Mouse (Mus musculus): ENCODE measurements at regions not wholly inside any gene's neighbourhood (a gene's known extent, or its start where the extent isn't known, plus 50 kb on each side); places are given as distances from the start of the nearest gene placed in this dataset.

DNA sequence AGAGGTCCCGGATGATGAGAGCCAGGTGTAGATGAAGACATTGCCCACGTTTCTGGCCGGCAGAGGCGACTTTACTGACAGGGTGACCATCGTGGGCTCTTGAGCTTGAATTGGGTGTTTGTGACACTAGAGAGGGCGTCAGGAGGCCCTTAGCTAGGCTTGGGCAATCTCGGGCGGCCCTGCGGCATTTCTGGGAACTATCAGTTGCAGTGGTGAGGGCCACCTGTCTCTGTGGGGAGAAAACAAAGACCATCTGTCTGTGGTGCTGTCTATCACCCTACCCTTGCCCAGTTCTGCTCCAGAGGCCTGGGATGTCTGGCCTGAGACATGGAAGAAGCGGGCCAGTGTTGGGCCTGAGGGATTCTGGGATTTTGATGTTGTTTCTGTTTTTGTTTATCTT lies 66.2 kb upstream of the Slc6a6 start:
- DNase-seq = no peak
- intact Hi-C loops (cut with DNase I) = no loop called here

DNA sequence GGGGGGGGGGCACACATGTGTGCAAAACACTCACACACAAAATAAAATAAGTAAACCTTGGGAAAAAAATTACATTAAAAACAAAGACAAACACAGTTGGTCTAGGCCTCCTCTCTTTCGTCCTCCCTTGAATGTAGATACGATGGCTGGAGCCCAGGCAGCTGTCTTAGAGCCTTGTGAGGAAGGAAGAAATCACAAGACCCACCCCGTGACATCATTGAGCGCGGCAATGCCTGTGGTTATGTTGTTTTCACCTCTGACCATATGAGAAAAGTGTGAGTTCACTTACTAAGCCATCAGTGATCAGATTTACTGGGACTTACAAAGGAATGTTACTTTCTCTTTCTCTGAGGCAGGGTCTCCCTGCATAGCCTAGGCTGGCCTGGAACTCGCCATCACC lies 64.8 kb upstream of the Slc6a6 start:
- DNase-seq = no peak
- intact Hi-C loops (cut with DNase I) = no loop called here

DNA sequence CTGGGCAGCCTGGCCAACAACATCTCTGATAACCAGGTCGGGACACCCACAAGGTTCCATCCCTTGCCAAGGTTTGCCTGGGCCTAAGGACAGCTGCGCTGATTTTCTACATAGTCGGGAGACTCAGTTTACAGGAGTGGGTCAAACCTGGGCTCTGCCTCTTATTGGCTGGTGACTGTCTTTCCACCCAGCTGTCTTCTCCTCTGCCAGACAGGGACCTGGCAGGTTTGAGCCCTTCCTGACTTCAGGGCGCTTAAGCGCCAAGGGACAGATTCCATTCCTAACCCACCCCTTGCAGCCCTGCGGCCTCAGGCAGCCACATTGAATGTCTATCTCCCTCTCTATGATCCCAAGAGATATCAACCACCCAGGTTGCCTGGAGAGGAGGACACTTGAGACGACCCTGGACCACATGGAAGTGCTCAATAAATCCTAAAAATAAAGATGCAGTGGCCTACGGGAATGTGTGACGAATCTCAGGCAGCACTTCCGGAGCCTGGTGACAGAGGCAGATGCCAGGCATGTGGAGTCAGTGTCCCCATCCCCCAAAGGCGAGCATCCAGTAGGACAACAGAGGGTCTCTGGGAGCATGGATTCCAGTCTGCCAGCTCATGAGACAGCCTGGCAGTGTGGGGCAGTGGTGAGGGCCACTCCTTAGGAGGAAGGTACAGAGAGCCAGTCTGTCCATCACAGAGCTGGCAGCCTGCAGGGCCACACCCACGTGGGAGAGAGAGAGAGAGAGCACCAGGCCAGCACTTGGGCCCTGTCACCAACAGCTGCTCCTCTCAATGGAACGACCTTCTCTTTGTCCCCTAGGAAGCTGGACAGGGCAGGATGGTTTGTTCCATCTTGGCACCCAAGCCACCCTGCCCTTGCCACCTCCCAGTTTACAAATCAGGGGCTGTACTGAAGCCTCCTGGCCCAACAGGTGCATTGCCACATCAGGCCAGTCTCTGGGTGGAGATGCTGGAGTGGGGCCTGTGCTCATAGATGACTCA lies 63.8 kb upstream of the Slc6a6 start:
- DNase-seq = peak; percentile 46 to 50
- intact Hi-C loops (cut with DNase I) = no loop called here

GRCm38 (mm10) chr6:91621437-91621836 lies 62.4 kb upstream of the Slc6a6 start:
- intact Hi-C loops (cut with DNase I) = no loop called here
- no peak for DNase-seq

DNA sequence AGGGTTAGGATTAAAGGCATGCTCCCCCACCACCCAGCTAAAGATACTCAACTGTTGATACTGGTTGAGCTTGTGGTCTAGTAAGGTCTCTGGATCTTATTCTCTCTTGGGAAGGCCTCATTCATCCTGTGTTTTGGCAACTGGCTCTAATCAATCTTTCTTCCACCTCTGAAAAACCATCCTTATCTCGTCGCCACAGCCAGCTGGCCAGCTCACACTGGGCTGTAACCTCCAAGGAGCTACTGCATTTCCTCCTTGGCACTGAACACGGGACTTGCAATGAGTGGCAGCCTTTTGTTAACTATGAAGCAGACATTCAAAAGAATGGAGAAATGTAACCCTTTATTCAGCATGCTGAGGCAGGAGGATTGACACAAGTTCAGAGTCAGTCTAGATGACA lies 61.4 kb upstream of the Slc6a6 start:
- no peak for DNase-seq
- intact Hi-C loops (cut with DNase I) = no loop called here

DNA sequence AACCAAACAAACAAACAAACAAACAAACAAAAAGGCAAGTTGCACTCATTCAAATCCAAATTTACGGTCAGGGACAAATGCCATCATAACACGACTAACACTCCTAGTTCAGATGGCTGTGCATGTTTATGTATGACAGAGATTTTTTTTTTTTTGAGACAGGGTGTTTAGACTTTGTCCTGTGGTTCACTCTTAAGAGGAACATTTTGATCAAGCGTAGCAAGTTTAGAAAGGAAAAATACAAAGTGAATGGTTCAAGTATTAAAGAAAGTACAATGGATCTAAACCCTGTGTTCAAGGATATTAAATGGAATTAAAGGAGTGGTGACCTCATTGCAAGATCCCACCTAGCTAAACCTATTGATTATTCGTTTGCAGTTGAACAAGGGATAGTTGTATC lies 60.2 kb upstream of the Slc6a6 start:
- intact Hi-C loops (cut with DNase I) = no loop called here
- no peak for DNase-seq

GRCm38 (mm10) chr6:91629230-91629629 lies 54.6 kb upstream of the Slc6a6 start:
- intact Hi-C loops (cut with DNase I) = no loop called here
- no peak for DNase-seq

DNA sequence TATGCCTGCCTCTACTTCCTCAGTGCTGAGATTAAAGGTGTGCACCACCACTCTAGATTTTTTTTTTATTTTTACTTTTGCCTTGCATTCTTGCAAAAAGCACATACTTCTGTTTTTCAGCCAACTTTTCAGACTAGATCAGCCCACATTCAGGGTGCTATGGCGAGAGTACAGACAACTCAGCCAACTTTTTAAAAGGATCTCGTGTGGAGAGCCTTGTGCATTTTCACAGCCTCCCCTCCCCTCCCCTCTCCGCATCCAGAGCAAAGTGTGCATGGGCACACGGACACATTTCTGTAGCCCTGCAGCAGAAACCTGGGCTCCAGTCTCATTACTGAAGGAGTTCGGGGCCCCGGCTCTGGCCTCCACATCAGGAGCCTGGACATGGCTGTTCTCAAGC lies 52.6 kb upstream of the Slc6a6 start:
- intact Hi-C loops (cut with DNase I) = no loop called here
- no peak for DNase-seq

All from heart, postnatal 10 days (tissue).